Mouse (Mus musculus) hindbrain, embryonic 12.5 days (tissue): Measurements from ENCODE around the gene Cyp11a1. TPM values are rescaled to one million over a fixed set of nuclear protein-coding genes. Genes with fewer than 3 reads are reported as not detected.

Experiments
- polyA plus RNA-seq: library from polyadenylated mRNA; unstranded; fragments of >200 nt; fragmentation: Nextera tagmentation; extraction: Ambion mirVana; gene quantifications from 2 replicates; pipeline ENCODE4 v1.2.1, GENCODE M21; 2016

The Cyp11a1 gene
- polyA plus RNA-seq, 1 experiment from 2014 or later, result 0.17 TPM

Other genes with a start within 250 kb of the Cyp11a1 start
- 81.8 and 82.5 TPM in 2 replicates for gene Clk3, start 240.6 kb upstream of the Cyp11a1 start, polyA plus RNA-seq
- gene Arid3b, start 169.6 kb upstream of the Cyp11a1 start, polyA plus RNA-seq, result 19.0 and 22.9 TPM in 2 replicates
- gene Ubl7, start 95.4 kb upstream of the Cyp11a1 start, polyA plus RNA-seq, result 143 and 144 TPM in 2 replicates
- gene Sema7a, start 66.3 kb upstream of the Cyp11a1 start, polyA plus RNA-seq, result 1.0 and 1.7 TPM in 2 replicates
- 14.8 and 17.6 TPM in 2 replicates for gene Stra6, start 57.4 kb downstream of the Cyp11a1 start, polyA plus RNA-seq
- gene Ccdc33, start 112.4 kb downstream of the Cyp11a1 start, polyA plus RNA-seq, result 1.0 and 1.5 TPM in 2 replicates
- gene Islr, start 197.9 kb downstream of the Cyp11a1 start, polyA plus RNA-seq, result 47.8 and 59.3 TPM in 2 replicates
- gene Islr2, start 197.9 kb downstream of the Cyp11a1 start, polyA plus RNA-seq, result 9.2 and 10.4 TPM in 2 replicates
- gene Pml, start 243.4 kb downstream of the Cyp11a1 start, polyA plus RNA-seq, result 9.8 and 10.1 TPM in 2 replicates
- 63.0 and 67.8 TPM in 2 replicates for gene Stoml1, start 246.8 kb downstream of the Cyp11a1 start, polyA plus RNA-seq